Mouse (Mus musculus): Measurements from ENCODE around the gene Olfr1451. TPM values are rescaled to one million over a fixed set of nuclear protein-coding genes. Genes with fewer than 3 reads are reported as not detected.
"Not testable (repeated sequence)": the region's sequence is repeated elsewhere in the genome, so short reads cannot be mapped to it uniquely, and the experiment has no call there.

The Olfr1451 gene
- polyA plus RNA-seq (2014; fragmentation: Nextera tagmentation; extraction: Ambion mirVana): not detected in 2 replicates

DNA sequence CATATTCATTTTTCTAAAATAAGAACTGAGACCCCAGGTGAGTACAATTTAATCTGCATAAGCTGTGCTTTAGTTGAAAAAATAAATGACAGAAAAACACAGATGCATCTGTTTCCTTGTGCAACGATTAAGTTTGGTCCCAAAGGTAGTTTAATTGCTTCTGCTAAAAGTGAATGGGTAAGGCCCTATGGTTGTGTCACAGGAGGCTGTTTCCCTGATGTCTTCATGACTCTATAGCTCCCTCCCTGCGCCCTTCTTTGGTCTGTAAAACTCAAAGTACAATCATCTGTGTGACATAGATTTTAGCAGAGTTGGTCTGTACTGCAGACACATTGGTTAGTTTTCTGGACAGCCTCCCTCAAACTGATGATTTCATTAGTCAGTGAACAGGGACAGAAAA lies at the start of gene Olfr1451:
Gene Olfr1451 (plus strand): TSS at position 301 of the 400 bp plus-strand sequence.
- Histone ChIP-seq H3K4me1 (ENCODE audit: control insufficient read depth in 2 of 2, insufficient read depth in 2 of 2, low read length in 2 of 2) (no peaks in the 10 kb centered on the region), H3K4me3 (ENCODE audit: control insufficient read depth in 1 of 2, insufficient read depth in 1 of 2, low read depth in 1 of 2, low read length in 2 of 2) (no peak within 1 kb of the TSS), H3K27ac (replicated peaks in 1 of 2; ENCODE audit: control insufficient read depth in 1 of 2, insufficient read depth in 1 of 2, low read depth in 2 of 2, low read length in 2 of 2) (no peak within 1 kb of the TSS), H3K27me3 (ENCODE audit: control insufficient read depth, insufficient read depth, low read length) (no peaks in the 10 kb centered on the region), H3K4me2 (ENCODE audit: low read length) (no peak within 1 kb of the TSS), H3K9me3 (ENCODE audit: control insufficient read depth, low read length) (no peaks in the 10 kb centered on the region), H3K36me3 (ENCODE audit: control insufficient read depth, insufficient read depth, low read length) (no peaks in the 10 kb centered on the region), H3K9ac (ENCODE audit: low read length) (no peak within 1 kb of the TSS)
- WGBS: 58% methylated on average over 2 of the region's 2 CpGs
- no peak for ATAC-seq (ENCODE audit: insufficient number of reproducible peaks, insufficient read depth, low FRiP score, low read depth)

GRCm38 (mm10) chr19:12949958-12950357 lies 44.9 kb upstream of the Olfr1451 start, which contains the start of gene Olfr1450:
TSS of gene Olfr1450 (plus strand) at chr19:12950258.
- H3K27me3 ChIP-seq (ENCODE audit: control insufficient read depth, insufficient read depth, low read length): no peaks in the 10 kb centered on the region
- H3K9me3 ChIP-seq (ENCODE audit: control insufficient read depth, low read length): peaks cover 9% of the 10 kb centered on the region; the same call in 1 of the 2 replicates
- H3K4me3 ChIP-seq (ENCODE audit: control insufficient read depth in 1 of 2, insufficient read depth in 1 of 2, low read depth in 1 of 2, low read length in 2 of 2): no peak within 1 kb of the TSS
- no peaks in the 10 kb centered on the region for H3K4me1 ChIP-seq (ENCODE audit: control insufficient read depth in 2 of 2, insufficient read depth in 2 of 2, low read length in 2 of 2)
- no peak within 1 kb of the TSS for H3K4me2 ChIP-seq (ENCODE audit: low read length)
- WGBS: 81% methylated on average over 1 of the region's 1 CpGs
- no peaks in the 10 kb centered on the region for H3K36me3 ChIP-seq (ENCODE audit: control insufficient read depth, insufficient read depth, low read length)
- ATAC-seq (ENCODE audit: insufficient number of reproducible peaks, insufficient read depth, low FRiP score, low read depth): no peak
- H3K9ac ChIP-seq (ENCODE audit: low read length): no peak within 1 kb of the TSS
- no peak within 1 kb of the TSS for H3K27ac ChIP-seq (replicated peaks in 1 of 2; ENCODE audit: control insufficient read depth in 1 of 2, insufficient read depth in 1 of 2, low read depth in 2 of 2, low read length in 2 of 2)

- not testable (repeated sequence) for H3K27ac ChIP-seq (replicated peaks in 1 of 2; ENCODE audit: control insufficient read depth in 1 of 2, insufficient read depth in 1 of 2, low read depth in 2 of 2, low read length in 2 of 2); ATAC-seq (ENCODE audit: insufficient number of reproducible peaks, insufficient read depth, low FRiP score, low read depth); H3K36me3 ChIP-seq (ENCODE audit: control insufficient read depth, insufficient read depth, low read length); H3K4me2 ChIP-seq (ENCODE audit: low read length); H3K9ac ChIP-seq (ENCODE audit: low read length); H3K4me1 ChIP-seq (ENCODE audit: control insufficient read depth in 2 of 2, insufficient read depth in 2 of 2, low read length in 2 of 2); H3K27me3 ChIP-seq (ENCODE audit: control insufficient read depth, insufficient read depth, low read length); H3K4me3 ChIP-seq (ENCODE audit: control insufficient read depth in 1 of 2, insufficient read depth in 1 of 2, low read depth in 1 of 2, low read length in 2 of 2)
- peaks cover 12% of the 10 kb centered on the region; the same call in 1 of the 2 replicates for H3K9me3 ChIP-seq (ENCODE audit: control insufficient read depth, low read length)
- WGBS: 70% methylated on average over 5 of the region's 5 CpGs
Measured at GRCm38 (mm10) chr19:12970082-12970481, 24.7 kb upstream of the Olfr1451 start.

GRCm38 (mm10) chr19:12992316-12992715 lies 2.5 kb upstream of the Olfr1451 start:
- not testable (repeated sequence) for H3K27me3 ChIP-seq (ENCODE audit: control insufficient read depth, insufficient read depth, low read length); H3K4me3 ChIP-seq (ENCODE audit: control insufficient read depth in 1 of 2, insufficient read depth in 1 of 2, low read depth in 1 of 2, low read length in 2 of 2); H3K9me3 ChIP-seq (ENCODE audit: control insufficient read depth, low read length); H3K27ac ChIP-seq (replicated peaks in 1 of 2; ENCODE audit: control insufficient read depth in 1 of 2, insufficient read depth in 1 of 2, low read depth in 2 of 2, low read length in 2 of 2); H3K36me3 ChIP-seq (ENCODE audit: control insufficient read depth, insufficient read depth, low read length); H3K4me1 ChIP-seq (ENCODE audit: control insufficient read depth in 2 of 2, insufficient read depth in 2 of 2, low read length in 2 of 2); ATAC-seq (ENCODE audit: insufficient number of reproducible peaks, insufficient read depth, low FRiP score, low read depth); H3K4me2 ChIP-seq (ENCODE audit: low read length); H3K9ac ChIP-seq (ENCODE audit: low read length)
- WGBS: 83% methylated on average over 4 of the region's 4 CpGs

GRCm38 (mm10) chr19:13028227-13028626 lies 33.4 kb downstream of the Olfr1451 start, which contains the start of gene Olfr1453:
TSS of gene Olfr1453 (minus strand) at chr19:13028327.
- Histone ChIP-seq H3K4me1 (ENCODE audit: control insufficient read depth in 2 of 2, insufficient read depth in 2 of 2, low read length in 2 of 2) (no peaks in the 10 kb centered on the region), H3K9ac (ENCODE audit: low read length) (no peak within 1 kb of the TSS), H3K9me3 (ENCODE audit: control insufficient read depth, low read length) (0 out of 2 replicates have a peak, but pooled peaks cover 6% of the 10 kb centered on the region), H3K27ac (replicated peaks in 1 of 2; ENCODE audit: control insufficient read depth in 1 of 2, insufficient read depth in 1 of 2, low read depth in 2 of 2, low read length in 2 of 2) (no peak within 1 kb of the TSS), H3K36me3 (ENCODE audit: control insufficient read depth, insufficient read depth, low read length) (no peaks in the 10 kb centered on the region), H3K4me2 (ENCODE audit: low read length) (no peak within 1 kb of the TSS), H3K27me3 (ENCODE audit: control insufficient read depth, insufficient read depth, low read length) (no peaks in the 10 kb centered on the region), H3K4me3 (ENCODE audit: control insufficient read depth in 1 of 2, insufficient read depth in 1 of 2, low read depth in 1 of 2, low read length in 2 of 2) (no peak within 1 kb of the TSS)
- no peak for ATAC-seq (ENCODE audit: insufficient number of reproducible peaks, insufficient read depth, low FRiP score, low read depth)
- WGBS: 48% methylated on average over 1 of the region's 1 CpGs

Other genes starting within 250 kb of the Olfr1451 start
- gene Cntf, start 229.4 kb upstream of the Olfr1451 start, polyA plus RNA-seq (2014; fragmentation: Nextera tagmentation; extraction: Ambion mirVana): 0.41 TPM in 1 of 2 replicates, not detected in the other
- 9.8 and 10.3 TPM in 2 replicates for gene Zfp91, start 198.9 kb upstream of the Olfr1451 start, polyA plus RNA-seq (2014; fragmentation: Nextera tagmentation; extraction: Ambion mirVana)
- 0.92 and 2.9 TPM in 2 replicates for gene Lpxn, start 198.8 kb upstream of the Olfr1451 start, polyA plus RNA-seq (2014; fragmentation: Nextera tagmentation; extraction: Ambion mirVana)
- not detected in 2 replicates for gene Gm5244, start 148.3 kb upstream of the Olfr1451 start, polyA plus RNA-seq (2014; fragmentation: Nextera tagmentation; extraction: Ambion mirVana)
- not detected in 2 replicates for gene Olfr1444, start 137.7 kb upstream of the Olfr1451 start, polyA plus RNA-seq (2014; fragmentation: Nextera tagmentation; extraction: Ambion mirVana)
- not detected in 2 replicates for gene Olfr1445, start 111.2 kb upstream of the Olfr1451 start, polyA plus RNA-seq (2014; fragmentation: Nextera tagmentation; extraction: Ambion mirVana)
- gene Olfr1446, start 101.5 kb upstream of the Olfr1451 start, polyA plus RNA-seq (2014; fragmentation: Nextera tagmentation; extraction: Ambion mirVana): not detected in 2 replicates
- gene Olfr1447, start 91.3 kb upstream of the Olfr1451 start, polyA plus RNA-seq (2014; fragmentation: Nextera tagmentation; extraction: Ambion mirVana): not detected in 2 replicates
- not detected in 2 replicates for gene Olfr1448, start 70.6 kb upstream of the Olfr1451 start, polyA plus RNA-seq (2014; fragmentation: Nextera tagmentation; extraction: Ambion mirVana)
- gene Olfr1449, start 64.2 kb upstream of the Olfr1451 start, polyA plus RNA-seq (2014; fragmentation: Nextera tagmentation; extraction: Ambion mirVana): not detected in 2 replicates
- gene Olfr1450, start 44.8 kb upstream of the Olfr1451 start, polyA plus RNA-seq (2014; fragmentation: Nextera tagmentation; extraction: Ambion mirVana): not detected in 2 replicates
- gene Olfr1453, start 33.3 kb downstream of the Olfr1451 start, polyA plus RNA-seq (2014; fragmentation: Nextera tagmentation; extraction: Ambion mirVana): not detected in 2 replicates
- gene Olfr1454, start 65.6 kb downstream of the Olfr1451 start, polyA plus RNA-seq (2014; fragmentation: Nextera tagmentation; extraction: Ambion mirVana): not detected in 2 replicates
- gene Olfr1457, start 102.9 kb downstream of the Olfr1451 start, polyA plus RNA-seq (2014; fragmentation: Nextera tagmentation; extraction: Ambion mirVana): not detected in 2 replicates
- gene Olfr1458, start 111.8 kb downstream of the Olfr1451 start, polyA plus RNA-seq (2014; fragmentation: Nextera tagmentation; extraction: Ambion mirVana): not detected in 2 replicates
- not detected in 2 replicates for gene Olfr1459, start 154.5 kb downstream of the Olfr1451 start, polyA plus RNA-seq (2014; fragmentation: Nextera tagmentation; extraction: Ambion mirVana)
- not detected in 2 replicates for gene Olfr1461, start 168.0 kb downstream of the Olfr1451 start, polyA plus RNA-seq (2014; fragmentation: Nextera tagmentation; extraction: Ambion mirVana)
- gene Olfr1462, start 190.7 kb downstream of the Olfr1451 start, polyA plus RNA-seq (2014; fragmentation: Nextera tagmentation; extraction: Ambion mirVana): not detected in 2 replicates
- gene Olfr1463, start 236.3 kb downstream of the Olfr1451 start, polyA plus RNA-seq (2014; fragmentation: Nextera tagmentation; extraction: Ambion mirVana): not detected in 2 replicates

All from heart, embryonic 14.5 days (tissue).